Mouse (Mus musculus) monocyte, adult 2 months (primary cell): ENCODE data around the gene Krt86.
"Not testable (repeated sequence)": the region's sequence is repeated elsewhere in the genome, so short reads cannot be mapped to it uniquely, and the experiment has no call there.

Source experiments
- DNase-seq, 2 experiments: peaks; one replicate each; pipeline ENCODE4 v3.0.0; 2022; ENCODE audit warnings: low spot score in 2 of 2, low read depth in 1 of 2

Gene Krt86

GRCm38 (mm10) chr15:101492718-101493117 lies 19.4 kb downstream of the Krt86 start:
- no peak for DNase-seq

- no peak for DNase-seq
These were observed 20.4 kb downstream of the Krt86 start for GRCm38 (mm10) chr15:101493713-101494112.

- no peak for DNase-seq
These were observed 20.9 kb downstream of the Krt86 start for GRCm38 (mm10) chr15:101494203-101494602.

- no peak for DNase-seq
These were observed 22.0 kb downstream of the Krt86 start for GRCm38 (mm10) chr15:101495266-101495665.

- no peak for DNase-seq
These were observed 23.9 kb downstream of the Krt86 start for GRCm38 (mm10) chr15:101497181-101497580.

- DNase-seq: no peak
These were observed 33.8 kb downstream of the Krt86 start for GRCm38 (mm10) chr15:101506896-101507758.

GRCm38 (mm10) chr15:101508247-101508646 lies 35.0 kb downstream of the Krt86 start:
- no peak for DNase-seq

- DNase-seq: not testable (repeated sequence)
These were observed 43.9 kb downstream of the Krt86 start, which contains the start of gene Gm49425 for GRCm38 (mm10) chr15:101517161-101517560. Gm49425 (minus strand) TSS chr15:101517261.

GRCm38 (mm10) chr15:101519792-101520191 lies 46.5 kb downstream of the Krt86 start:
- peak; percentile 5 to 40 for DNase-seq

GRCm38 (mm10) chr15:101522556-101523232 lies 49.4 kb downstream of the Krt86 start:
- no peak for DNase-seq
